Mouse (Mus musculus) midbrain, embryonic 15.5 days (tissue): Measurements from ENCODE around the gene Abhd12b. TPM values are rescaled to one million over a fixed set of nuclear protein-coding genes. Genes with fewer than 3 reads are reported as not detected.

Experiments
- polyA plus RNA-seq: library from polyadenylated mRNA; unstranded; fragments of >200 nt; fragmentation: Nextera tagmentation; extraction: Ambion mirVana; gene quantifications from 2 replicates; pipeline ENCODE4 v1.2.1, GENCODE M21; 2015

Abhd12b gene
- polyA plus RNA-seq, 1 experiment from 2014 or later: 0.28 TPM

Other genes with a start within 250 kb of the Abhd12b start
- gene Sav1, start 167.1 kb upstream of the Abhd12b start, polyA plus RNA-seq: 2.5 TPM in 2 replicates
- 14.1 and 15.9 TPM in 2 replicates for gene Nin, start 40.4 kb upstream of the Abhd12b start, polyA plus RNA-seq
- gene Pygl, start 77.3 kb downstream of the Abhd12b start, polyA plus RNA-seq: 8.6 and 9.1 TPM in 2 replicates
- gene Trim9, start 193.5 kb downstream of the Abhd12b start, polyA plus RNA-seq: 89.2 and 91.8 TPM in 2 replicates